Mouse (Mus musculus) kidney, adult 2 months (tissue): Measurements from ENCODE around the gene Arhgap25. TPM values are rescaled to one million over a fixed set of nuclear protein-coding genes. Genes with fewer than 3 reads are reported as not detected.

Source experiments
- DNase-seq: peaks from one replicate; pipeline ENCODE4 v3.0.0; 2021
- H3K27ac ChIP-seq: fragments of 200-500 bp; 2 replicates; pipeline ENCODE4 v1.5.1; 2012; ENCODE audit warnings: low read depth, low read length, control low read depth, inconsistent platforms; ENCODE audit not compliant: insufficient read depth
- H3K27me3 ChIP-seq: fragments of 200-500 bp; replicated peaks from 2 replicates; pipeline ENCODE4 v1.6.1; 2012; ENCODE audit warnings: mild to moderate bottlenecking, moderate library complexity, low read length, inconsistent platforms; ENCODE audit not compliant: control insufficient read depth, insufficient read depth
- H3K36me3 ChIP-seq: fragments of 200-500 bp; 2 replicates; pipeline ENCODE4 v1.6.1; 2012; ENCODE audit warnings: mild to moderate bottlenecking, moderate library complexity, low read length, inconsistent platforms; ENCODE audit not compliant: control insufficient read depth, insufficient read depth
- H3K4me1 ChIP-seq: fragments of 200-500 bp; 2 replicates; pipeline ENCODE4 v1.6.1; 2011; ENCODE audit warnings: low read length; ENCODE audit not compliant: control insufficient read depth, insufficient read depth
- H3K4me3 ChIP-seq: fragments of 200-500 bp; 2 replicates; pipeline ENCODE4 v1.5.1; 2011; ENCODE audit warnings: mild to moderate bottlenecking, low read depth, low read length, control low read depth; ENCODE audit not compliant: insufficient read depth
- CTCF ChIP-seq: fragments of 200-500 bp; conservative IDR thresholded peaks from 2 replicates; pipeline ENCODE4 v1.5.1; 2011; ENCODE audit warnings: low read depth, mild to moderate bottlenecking, control low read depth, low read length, moderate library complexity, mixed read lengths; ENCODE audit not compliant: insufficient read depth, insufficient read length
- POLR2A ChIP-seq: fragments of 200-500 bp; IDR thresholded peaks from one replicate; pipeline ENCODE4 v1.6.1; 2011; ENCODE audit warnings: low read depth, low read length, control low read depth
- WGBS: fragments of 180-500 bp; shearing (Covaris S2); methylation state at CpG from one replicate; pipeline ENCODE4 v1.1.7; 2018; 5-methylcytosine and 5-hydroxymethylcytosine counted together
- polyA plus RNA-seq: library from polyadenylated mRNA; depleted of rRNA; stranded (reverse); fragments of >200 nt; gene quantifications from 2 replicates; pipeline ENCODE4 v1.2.3, GENCODE M21; 2012

Arhgap25 gene
- polyA plus RNA-seq, 1 experiment, result 1.5 TPM

- H3K27ac ChIP-seq, result no peak overlapping the region
- 55% methylated on average over 9 of the region's 9 CpGs for WGBS
- DNase-seq, result no peak
Observed at GRCm38 (mm10) chr6:87534855-87535575, 2.0 kb upstream of the Arhgap25 start.

GRCm38 (mm10) chr6:87531456-87532015, 1.5 kb downstream of the Arhgap25 start:
- WGBS, result 89% methylated on average over 2 of the region's 2 CpGs
- no peaks in the 10 kb centered on the region for H3K27me3 ChIP-seq
- TF ChIP-seq CTCF (no peak), POLR2A (no peak)
- H3K4me1 ChIP-seq, result no peaks in the 10 kb centered on the region
- H3K27ac ChIP-seq, result no peak overlapping the region
- no peak for DNase-seq
- H3K36me3 ChIP-seq, result no peaks in the 10 kb centered on the region
- no peak overlapping the region for H3K4me3 ChIP-seq

More at GRCm38 (mm10) chr6:87534855-87535575, 2.0 kb upstream of the Arhgap25 start:
- no peaks in the 10 kb centered on the region for H3K36me3 ChIP-seq
- no peaks in the 10 kb centered on the region for H3K27me3 ChIP-seq
- TF ChIP-seq CTCF (no peak), POLR2A (no peak)
- no peaks in the 10 kb centered on the region for H3K4me1 ChIP-seq
- no peak overlapping the region for H3K4me3 ChIP-seq

GRCm38 (mm10) chr6:87530386-87530785, 2.7 kb downstream of the Arhgap25 start:
- no peaks in the 10 kb centered on the region for H3K4me1 ChIP-seq
- DNase-seq, result no peak
- H3K36me3 ChIP-seq, result no peaks in the 10 kb centered on the region
- no peaks in the 10 kb centered on the region for H3K27me3 ChIP-seq
- WGBS, result 91% methylated on average over 2 of the region's 2 CpGs
- TF ChIP-seq POLR2A (no peak), CTCF (no peak)
- H3K27ac ChIP-seq, result no peak overlapping the region
- H3K4me3 ChIP-seq, result no peak overlapping the region

- 92% methylated on average over 6 of the region's 6 CpGs for WGBS
- H3K4me1 ChIP-seq, result no peaks in the 10 kb centered on the region
- H3K36me3 ChIP-seq, result no peaks in the 10 kb centered on the region
- DNase-seq, result no peak
- H3K27ac ChIP-seq, result no peak overlapping the region
- no peak for TF ChIP-seq CTCF
- no peaks in the 10 kb centered on the region for H3K27me3 ChIP-seq
- no peak overlapping the region for H3K4me3 ChIP-seq
Observed at GRCm38 (mm10) chr6:87527846-87528557, 5.1 kb downstream of the Arhgap25 start.

GRCm38 (mm10) chr6:87527366-87527765, 5.7 kb downstream of the Arhgap25 start:
- no peak for TF ChIP-seq POLR2A
- no peak for TF ChIP-seq CTCF
- Histone ChIP-seq H3K27me3 (no peaks in the 10 kb centered on the region), H3K27ac (no peak overlapping the region), H3K36me3 (no peaks in the 10 kb centered on the region), H3K4me1 (no peaks in the 10 kb centered on the region), H3K4me3 (no peak overlapping the region)
- DNase-seq, result no peak
- 90% methylated on average over 4 of the region's 4 CpGs for WGBS

- H3K4me3 ChIP-seq, result no peak overlapping the region
- TF ChIP-seq POLR2A (no peak), CTCF (no peak)
- H3K36me3 ChIP-seq, result no peaks in the 10 kb centered on the region
- H3K4me1 ChIP-seq, result peaks cover 4% of the 10 kb centered on the region; the same call in 1 of the 2 replicates
- H3K27ac ChIP-seq, result no peak overlapping the region
- WGBS, result 84% methylated on average over 10 of the region's 10 CpGs
- no peak for DNase-seq
- no peaks in the 10 kb centered on the region for H3K27me3 ChIP-seq
Observed at GRCm38 (mm10) chr6:87525126-87525525, 7.9 kb downstream of the Arhgap25 start.

GRCm38 (mm10) chr6:87524281-87524680, 8.8 kb downstream of the Arhgap25 start:
- 93% methylated on average over 4 of the region's 4 CpGs for WGBS
- no peak for TF ChIP-seq CTCF
- TF ChIP-seq POLR2A, result no peak
- Histone ChIP-seq H3K4me1 (peaks cover 4% of the 10 kb centered on the region; the same call in 1 of the 2 replicates), H3K27me3 (no peaks in the 10 kb centered on the region), H3K36me3 (no peaks in the 10 kb centered on the region), H3K4me3 (no peak overlapping the region), H3K27ac (no peak overlapping the region)
- no peak for DNase-seq
